Mouse (Mus musculus): Measurements from ENCODE around the gene Stat1.

Stat1 gene

DNA sequence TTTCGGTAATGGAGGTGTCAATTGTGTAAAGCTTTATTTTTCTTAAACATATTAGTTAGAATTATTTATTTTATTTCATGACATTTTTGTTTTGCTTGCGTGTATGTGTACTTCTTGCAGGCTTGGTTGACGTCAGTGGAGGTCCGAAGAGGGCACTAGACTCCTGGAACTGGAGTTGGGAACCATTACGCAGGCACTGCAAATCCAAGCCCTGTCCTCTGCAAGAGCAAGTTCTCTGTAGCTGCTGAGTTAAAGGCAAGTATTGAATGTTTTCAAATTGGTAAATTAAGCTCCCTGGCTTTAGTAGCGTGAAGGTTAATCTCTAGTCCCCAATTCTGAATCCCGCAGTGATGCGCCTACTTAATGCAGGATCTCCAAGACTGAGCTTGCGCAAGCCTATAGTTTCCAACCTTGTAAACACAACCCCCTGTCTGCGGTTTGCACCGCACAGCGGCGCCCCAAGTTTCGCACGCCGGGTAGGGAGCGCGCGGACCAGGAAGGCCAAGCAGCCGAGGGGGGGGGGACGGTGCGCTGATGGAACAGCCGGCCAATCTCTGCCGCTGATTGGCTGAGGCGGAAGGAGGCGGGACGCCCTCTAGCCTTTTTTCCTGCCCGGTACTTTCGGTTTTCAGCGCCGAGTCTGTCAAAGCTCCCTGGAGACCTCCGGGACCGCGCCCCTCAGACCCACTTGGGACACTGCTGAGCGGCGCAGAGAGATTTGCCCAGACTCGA is at the start of gene Stat1:
Gene Stat1, plus strand, starts transcription at position 581 of the 732 bp plus-strand sequence.
- DNase-seq (ENCODE audit: low spot score) = peak; percentile 84

DNA sequence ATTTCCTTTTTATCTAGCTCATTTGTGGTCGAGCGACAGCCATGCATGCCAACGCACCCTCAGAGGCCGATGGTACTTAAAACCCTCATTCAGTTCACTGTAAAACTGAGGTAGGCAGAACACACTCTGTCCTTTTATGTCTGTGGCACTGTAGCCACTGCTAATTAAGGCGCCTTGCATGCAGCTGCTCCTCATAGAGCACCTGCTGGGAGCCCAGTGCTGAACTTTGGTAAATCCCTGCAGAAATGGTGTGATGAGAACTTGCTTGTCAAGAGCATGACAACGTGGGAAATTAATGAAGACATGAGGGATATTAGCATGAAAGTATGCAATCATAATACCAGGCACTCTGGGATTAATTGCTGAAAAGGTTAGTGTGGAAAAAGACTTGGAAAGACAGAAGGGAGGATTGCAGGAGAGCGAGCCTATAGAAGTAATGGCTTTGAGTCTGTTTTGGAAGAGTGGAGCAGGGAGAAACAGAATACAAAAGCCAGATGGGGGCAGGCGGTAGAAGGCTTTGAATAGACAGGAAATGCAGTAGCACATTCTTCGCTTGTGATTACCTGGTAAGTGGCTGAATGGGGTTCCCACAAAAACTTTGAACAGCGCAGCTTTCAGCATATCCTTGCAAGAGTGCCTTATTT is 39.4 kb upstream of the Stat1 start:
- no peak for DNase-seq (ENCODE audit: low spot score)

DNA sequence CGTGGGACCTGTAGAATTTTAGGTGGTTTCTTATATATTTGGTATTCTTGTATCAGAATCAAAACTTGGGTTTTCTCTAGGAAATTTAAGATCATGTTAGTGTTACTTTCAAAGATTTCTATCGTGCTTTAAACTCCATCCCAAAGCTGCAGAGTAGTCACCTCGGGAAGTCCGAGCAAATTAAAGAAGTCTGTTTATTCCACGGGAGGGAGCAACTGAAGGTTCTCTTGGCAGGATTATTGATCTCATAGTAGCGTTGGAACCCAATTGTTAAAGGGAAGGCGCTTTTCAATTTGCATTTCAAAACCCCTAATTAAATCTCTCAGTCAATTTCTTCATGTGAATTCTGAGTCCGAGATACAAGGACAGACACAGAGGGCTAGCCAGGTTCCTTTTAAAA is 38.9 kb upstream of the Stat1 start:
- DNase-seq (ENCODE audit: low spot score) = no peak

DNA sequence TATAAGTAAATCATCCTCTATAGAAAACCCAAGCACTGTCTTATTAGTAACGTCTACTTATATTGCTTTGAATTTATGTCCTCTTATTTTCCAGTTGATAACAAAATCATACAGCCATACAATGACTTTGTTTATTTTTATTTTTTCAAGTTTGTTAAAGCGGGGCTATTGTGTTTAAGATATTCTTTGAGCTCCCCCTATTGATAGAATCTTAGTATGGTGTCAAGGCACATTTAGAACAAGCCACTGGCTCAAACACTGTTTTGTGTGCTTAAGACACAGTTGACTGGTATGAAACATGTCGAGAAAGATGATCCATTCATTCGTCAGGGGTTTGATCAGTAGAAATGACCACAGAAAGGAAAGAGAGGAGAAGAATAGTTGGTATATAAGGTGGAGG is 33.0 kb upstream of the Stat1 start:
- no peak for DNase-seq (ENCODE audit: low spot score)

DNA sequence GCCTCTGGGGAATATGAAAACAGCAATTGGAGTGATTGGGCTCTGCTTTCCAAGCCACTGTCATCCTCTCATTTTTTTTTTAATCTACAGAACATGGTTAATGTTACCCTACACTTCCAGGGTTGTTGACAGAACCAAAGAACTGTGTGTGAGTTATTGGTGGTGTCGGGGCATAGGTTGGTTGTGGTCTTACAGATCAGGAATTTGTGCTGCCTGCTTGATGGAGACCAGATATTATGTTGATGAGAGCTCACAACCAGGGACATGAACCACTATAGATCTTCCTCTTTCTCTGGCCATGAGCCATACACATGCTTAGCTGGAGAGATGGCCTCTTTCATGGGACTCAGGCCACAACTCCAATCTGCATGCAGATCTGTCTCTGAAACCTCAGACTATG is 32.1 kb upstream of the Stat1 start:
- DNase-seq (ENCODE audit: low spot score) = no peak

DNA sequence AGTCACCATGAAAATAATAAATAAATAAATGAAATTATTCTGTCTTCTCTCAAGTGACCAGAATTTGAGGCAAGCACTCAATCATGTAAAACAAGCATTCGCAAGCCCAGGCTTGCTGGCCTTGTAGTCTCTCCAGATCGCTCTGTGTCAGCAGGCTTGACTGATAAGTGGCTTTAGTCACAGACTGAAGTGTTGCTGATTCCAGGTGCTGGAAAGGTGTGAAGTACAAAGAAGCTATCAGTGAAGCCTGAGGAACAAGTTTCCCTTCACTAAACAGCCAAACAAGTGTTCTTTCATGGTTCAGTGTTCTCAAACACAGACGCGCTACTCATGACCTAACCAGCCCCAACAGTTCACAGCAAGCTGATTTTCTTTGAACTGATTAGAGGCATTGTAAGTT is 30.6 kb upstream of the Stat1 start:
- no peak for DNase-seq (ENCODE audit: low spot score)

DNA sequence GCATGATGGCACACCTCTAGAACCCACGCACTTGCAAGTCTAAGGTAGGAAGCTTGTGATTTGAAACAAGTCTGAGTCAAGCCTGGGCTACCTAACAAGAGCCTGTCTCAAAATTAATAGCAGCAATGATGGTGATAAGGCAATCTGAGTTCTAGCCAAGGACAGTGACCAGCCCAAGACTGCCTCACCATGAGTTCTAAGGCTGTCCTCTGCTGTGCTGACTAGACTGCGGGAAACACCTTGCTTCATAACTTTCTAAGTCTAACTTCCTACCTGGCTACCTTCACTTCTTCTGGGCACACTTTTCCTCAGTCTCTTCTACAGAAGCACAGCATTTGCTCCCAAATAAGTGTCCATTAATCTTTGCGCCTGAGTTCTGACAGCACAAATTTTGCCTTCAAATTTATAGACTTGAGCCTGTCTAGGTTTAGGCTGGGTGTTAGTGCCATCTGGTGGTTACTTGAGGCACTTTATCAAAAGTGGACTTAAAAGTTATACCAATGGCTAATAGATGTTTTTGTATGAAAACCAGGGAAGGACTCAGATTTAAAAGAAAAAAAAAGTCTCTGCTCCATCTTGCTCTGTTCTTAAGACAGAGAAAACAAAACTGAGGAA is 20.5 kb upstream of the Stat1 start:
- no peak for DNase-seq (ENCODE audit: low spot score)

DNA sequence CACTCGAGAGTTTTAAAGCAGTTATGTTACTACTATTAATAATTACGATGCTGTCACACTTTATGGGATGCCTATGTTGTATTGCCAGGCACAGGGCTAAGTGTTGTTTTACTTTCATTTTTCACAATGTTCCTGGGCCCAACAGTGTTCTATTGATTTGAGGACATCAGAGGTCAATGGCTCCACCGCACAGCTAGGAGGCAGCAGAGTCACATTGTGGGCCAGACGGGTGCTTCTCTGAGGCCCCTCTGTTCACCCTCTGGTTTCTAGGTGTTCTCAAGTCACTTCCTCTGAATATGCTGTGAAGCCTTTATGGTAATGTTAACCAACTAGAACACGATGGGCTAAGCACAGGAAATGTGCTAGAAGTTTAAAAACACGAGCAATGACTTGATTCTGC is 18.7 kb upstream of the Stat1 start:
- no peak for DNase-seq (ENCODE audit: low spot score)

DNA sequence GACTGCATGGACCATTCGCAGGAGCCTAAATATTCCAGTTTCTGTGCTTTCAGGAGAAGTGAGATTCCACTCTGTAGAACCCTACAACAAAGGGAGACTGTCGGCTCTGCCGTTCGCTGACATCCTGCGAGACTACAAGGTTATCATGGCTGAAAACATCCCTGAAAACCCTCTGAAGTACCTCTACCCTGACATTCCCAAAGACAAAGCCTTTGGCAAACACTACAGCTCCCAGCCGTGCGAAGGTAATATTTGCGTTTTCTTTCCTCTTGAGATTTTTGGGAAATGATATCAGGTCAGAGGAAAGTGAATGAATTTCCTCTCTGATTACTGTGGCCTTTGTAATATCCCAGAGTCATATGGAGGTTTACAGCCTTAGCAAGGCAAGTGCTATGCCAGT is 16.4 kb upstream of the Stat1 start:
- DNase-seq (ENCODE audit: low spot score) = no peak

DNA sequence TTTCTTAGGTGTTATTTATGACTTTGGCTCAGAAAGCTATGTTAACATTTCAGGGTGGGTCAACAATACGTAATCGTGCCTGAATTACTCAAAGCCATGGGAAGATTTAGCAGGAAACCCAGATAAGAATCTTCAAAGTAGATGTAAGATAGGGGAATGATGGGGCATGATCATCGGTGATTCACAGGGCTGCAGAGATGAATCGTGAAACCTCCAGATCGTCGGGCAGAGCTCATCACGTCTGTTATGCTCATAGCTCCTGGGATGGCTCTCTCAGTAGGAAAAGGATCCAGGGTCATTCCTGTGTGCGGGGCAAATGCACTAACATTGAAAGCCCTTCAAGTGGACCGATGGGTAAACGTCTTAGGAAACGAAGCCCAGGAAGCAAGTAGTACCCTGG is 12.0 kb upstream of the Stat1 start:
- no peak for DNase-seq (ENCODE audit: low spot score)

DNA sequence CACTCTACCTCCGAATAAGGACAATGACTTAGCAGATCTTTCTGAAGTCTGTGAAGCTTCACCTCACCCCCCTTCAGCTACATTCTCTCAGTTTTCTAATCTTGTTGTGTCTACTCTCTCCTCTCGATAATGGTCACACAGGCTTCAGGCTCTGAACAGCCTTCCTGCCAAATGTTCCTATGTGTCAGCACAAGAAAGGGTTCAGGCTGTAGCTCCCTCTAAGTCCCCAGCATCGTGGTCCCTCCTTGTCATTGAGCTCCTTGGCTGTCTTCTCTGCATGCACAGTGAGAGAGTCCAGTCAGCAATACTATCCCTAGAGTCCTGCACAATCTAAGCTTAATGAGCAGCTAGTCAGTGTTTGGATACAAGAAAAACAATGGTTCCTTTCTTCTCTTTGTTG is 8.0 kb upstream of the Stat1 start:
- no peak for DNase-seq (ENCODE audit: low spot score)

DNA sequence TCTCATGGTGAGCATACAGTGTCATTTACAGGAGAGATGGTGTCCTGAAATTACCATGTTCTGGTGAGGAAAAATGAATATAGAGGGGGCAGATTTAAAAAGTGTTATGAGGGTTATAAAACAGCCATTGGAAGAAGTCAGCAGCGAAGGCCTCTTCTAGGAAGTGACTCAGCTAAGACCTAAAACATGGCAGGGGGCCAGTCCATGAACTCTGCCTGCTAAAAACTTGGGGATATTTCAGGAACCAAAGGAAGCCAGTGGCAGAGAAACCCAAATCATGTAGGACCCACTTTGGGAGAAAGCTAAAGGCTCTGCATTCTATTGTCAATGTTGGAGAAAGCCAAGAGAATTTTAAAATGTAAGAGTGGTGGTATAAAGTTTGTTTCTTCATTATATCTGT is 6.9 kb upstream of the Stat1 start:
- DNase-seq (ENCODE audit: low spot score) = no peak

DNA sequence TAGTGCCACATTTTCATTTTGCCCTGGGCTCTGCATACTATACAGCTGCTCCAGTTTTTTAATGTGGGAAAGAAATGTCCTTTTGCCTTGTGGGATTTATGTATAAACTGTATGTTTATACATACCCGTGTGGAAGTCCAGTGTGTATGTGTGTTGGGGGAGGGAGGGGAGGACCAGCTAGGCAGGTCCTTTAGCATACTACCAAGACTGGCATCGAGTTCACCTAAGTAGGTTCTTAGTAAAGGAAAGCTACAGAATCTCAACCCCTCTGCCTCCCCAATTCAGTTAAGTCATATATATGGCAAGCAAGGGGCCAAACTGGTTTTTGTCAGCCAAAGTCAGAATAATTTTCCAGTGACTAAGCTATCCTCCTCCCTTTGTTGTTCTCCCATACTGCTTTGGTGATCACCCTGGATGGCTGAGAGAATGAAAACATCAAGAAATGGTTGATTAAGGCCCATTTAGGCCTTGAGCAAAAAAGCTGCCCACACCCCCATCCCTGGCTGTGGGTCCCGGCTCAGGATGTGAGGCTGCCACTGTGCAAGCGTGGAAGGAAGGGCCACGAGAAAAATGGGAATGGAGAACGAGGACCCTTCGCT is 6.1 kb upstream of the Stat1 start:
- no peak for DNase-seq (ENCODE audit: low spot score)

DNA sequence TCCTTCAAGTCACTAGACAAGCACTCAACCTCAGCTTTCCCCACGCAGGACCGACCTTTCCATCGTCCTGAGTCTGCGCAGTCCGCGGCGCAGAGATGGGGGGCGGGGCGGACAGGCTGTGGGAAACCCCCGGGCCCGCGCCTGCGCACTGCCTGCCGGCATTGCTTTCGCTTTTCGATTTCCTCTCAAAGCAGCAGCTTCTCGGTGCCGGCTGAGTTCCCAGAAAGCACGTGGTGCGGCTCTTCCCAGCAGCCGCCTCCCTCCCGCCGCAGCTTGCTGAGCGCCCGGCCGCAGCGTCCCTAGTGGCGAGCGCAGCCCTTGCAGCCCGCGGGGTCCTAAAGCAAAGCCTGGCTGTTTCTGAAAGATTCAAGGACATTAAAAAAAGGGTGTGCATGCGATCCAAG is 5.6 kb upstream of the Stat1 start:
- DNase-seq (ENCODE audit: low spot score) = peak; percentile 99

DNA sequence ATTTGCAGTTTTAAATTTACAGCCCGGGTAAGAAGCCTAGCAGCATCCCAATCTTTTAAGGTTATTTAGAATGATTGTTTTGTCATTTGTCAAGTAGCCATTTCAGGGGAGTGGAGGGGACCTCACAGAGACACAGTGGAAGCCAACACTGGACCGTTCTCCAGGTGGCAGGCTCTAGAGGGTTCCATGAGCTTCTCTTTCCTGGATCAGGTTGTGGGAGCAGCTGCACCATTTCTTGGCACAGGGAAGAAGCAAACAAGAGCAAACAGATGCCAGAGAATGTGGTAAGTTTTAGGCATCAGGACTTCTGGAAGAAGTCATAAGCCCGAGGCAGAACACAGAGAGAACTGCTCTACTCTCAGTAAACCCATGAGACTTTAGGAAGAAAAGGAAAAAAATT is 2.8 kb upstream of the Stat1 start:
- DNase-seq (ENCODE audit: low spot score) = no peak

DNA sequence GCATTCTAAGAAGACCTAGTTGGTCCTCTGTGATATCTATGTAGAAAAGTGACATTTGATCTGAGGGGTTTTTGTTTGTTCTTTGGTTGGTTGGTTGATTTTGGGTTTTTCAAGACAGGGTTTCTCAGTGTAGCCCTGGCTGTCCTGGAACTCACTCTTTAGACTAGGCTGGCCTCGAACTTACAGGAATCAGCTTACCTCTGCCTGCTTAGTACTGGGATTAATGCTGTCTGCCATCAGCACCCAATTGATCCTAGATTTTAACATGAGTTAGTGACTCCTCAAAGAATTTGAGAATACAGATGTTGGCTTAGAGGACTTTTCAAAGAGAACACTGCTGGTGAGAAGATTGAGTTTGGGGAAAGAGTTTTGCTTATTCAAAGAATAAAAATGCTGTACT is 1.5 kb upstream of the Stat1 start:
- no peak for DNase-seq (ENCODE audit: low spot score)

DNA sequence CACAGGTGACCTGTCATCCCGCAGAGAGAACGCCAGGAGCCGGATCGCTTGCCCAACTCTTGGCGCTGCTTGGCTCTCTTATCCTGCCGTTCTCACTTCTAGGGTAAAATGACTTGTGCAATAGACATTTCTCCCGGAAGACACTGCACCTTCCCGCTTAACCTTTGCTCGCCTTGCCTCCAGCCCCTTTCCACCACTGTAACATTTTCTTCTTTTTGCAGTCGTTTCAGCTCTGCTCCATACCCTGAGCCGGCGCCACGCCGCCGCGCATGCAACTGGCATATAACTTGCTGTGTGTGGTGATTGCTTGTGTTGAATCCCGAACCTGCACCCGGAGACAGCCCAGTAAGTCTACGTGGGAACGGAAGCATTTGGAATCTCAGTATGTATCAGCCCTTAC is 451 bp downstream of the Stat1 start:
- DNase-seq (ENCODE audit: low spot score) = peak; percentile 24

DNA sequence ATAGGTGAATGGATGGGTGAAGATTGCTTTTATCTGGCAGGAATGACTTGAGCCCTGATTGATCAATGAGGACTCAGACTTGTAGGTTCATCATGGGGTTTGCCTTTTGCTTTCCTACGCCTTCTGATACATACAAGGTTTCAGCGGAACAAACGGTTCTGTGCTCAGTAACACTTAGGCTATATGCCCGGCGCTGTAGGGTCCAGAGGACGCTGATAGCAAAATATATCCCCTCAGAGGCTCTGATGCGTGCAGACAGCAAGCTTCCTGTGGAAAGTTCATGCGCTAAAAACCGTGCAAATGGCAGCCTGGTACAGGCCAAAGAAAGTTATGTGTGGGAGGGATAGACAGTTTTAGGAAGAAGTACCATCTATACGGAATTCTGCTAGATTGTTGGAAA is 951 bp downstream of the Stat1 start:
- DNase-seq (ENCODE audit: low spot score) = no peak

DNA sequence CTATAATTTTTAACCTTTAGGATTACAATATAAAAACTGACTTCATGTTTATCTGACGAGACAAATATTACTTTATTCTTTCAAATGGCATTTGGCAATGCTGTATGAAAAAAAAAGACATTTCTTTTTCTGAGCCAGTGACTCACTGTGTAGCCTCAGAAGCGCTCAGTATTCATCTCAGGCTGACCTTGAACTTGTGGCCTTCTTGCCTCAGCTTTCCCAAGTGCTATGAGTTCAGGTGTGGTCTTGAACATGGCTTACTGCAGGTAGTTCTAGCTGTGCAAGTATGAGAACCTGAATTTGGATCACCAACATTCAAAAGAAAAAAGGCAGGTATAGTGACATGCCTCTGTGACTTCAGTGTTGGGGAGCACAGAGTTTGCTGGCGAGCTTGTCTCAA is 1.8 kb downstream of the Stat1 start:
- DNase-seq (ENCODE audit: low spot score) = no peak

DNA sequence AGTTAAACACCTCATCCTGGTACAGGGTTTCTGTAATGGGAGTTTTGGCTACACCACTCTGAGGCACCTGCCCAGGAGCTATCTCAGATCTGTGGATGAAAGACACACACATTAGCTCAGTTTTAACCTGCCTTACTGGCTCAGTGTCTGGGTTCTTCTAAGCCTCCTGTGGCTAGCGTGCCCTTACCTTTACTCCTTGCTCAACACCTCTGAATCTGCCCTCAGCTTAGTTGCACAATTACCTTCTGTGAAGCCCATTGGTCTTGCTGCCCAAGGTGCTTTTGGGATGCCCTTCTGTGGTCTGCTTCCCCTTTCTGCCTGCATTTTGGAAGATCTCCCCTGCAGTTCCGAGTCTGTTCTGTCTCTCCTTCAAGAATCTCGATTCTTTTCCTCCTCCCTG is 5.6 kb downstream of the Stat1 start:
- no peak for DNase-seq (ENCODE audit: low spot score)

DNA sequence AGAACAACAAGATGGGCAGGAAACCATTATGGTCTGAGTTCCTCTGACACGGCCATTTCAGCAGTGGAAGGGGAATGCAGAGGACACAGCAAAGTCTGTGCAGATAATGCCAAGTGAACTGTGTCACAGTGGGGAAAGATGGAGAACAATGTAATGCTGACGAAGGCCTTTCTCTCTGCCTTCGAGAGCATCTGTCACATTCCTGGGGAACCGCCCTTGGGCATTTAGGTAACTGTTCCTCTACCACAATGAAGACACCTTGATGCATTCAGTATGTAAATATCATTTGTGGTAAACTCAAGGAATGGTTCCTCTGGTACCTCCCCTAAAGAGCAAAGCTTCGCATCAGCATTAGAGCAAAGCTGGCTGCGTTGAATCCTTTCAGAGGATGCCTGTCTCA is 8.1 kb downstream of the Stat1 start:
- DNase-seq (ENCODE audit: low spot score) = no peak

DNA sequence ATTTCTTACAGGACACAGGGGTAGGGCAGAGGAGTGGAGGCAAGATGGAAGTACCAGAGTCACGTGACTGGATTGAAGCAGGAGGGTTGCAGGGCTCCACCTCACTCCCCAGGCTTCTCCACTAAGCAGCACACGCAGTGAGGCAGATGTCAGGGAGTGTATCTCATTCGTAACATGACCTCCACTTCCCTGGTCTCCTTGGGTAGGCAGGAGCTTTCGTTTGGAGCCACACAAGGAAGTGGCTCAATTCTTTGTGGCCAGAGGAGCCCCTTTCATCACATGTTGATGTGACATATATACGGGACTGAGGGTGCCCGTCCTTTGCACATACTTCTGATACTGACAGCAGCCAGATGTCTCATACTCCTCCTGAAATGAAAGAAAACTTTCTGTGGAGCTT is 10.6 kb downstream of the Stat1 start:
- DNase-seq (ENCODE audit: low spot score) = no peak

DNA sequence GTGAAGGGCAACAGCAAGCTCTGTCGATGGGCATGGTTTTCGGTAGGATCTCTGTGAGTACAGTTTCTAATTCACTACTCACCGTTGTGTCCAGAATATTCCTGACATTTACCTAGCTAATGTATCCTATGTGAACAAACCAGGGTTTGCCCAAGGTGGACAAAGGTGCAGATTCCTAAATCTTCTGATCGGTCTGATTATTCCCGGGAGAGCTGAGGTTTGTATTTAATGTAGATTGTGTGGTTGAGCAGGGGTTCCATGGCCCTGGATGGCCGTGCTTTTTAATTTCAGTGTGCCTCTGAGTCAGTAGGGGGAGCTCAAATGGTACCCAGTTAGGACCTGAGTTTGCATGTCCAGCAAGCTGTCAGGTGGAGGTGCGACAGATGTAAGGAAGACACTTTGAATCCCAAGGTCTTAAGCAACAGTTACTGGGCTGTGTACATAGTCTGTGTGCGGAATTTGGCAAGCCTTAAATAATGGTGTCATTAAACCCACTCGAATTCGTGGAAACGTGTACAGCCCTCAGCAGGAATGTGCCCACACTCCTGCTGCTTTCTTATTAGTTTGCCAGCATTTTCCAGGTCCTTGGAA is 12.6 kb downstream of the Stat1 start:
- no peak for DNase-seq (ENCODE audit: low spot score)

Data from ovary, postnatal 36 days (tissue).